Mouse (Mus musculus) myocyte (in vitro differentiated cells): ENCODE measurements around the gene Dnaaf2.

Experiments
- MAX ChIP-seq: IDR thresholded peaks from one replicate; pipeline ENCODE4 v1.6.1; 2011; ENCODE audit warnings: low read depth, mild to moderate bottlenecking, control low read depth
- USF1 ChIP-seq: IDR thresholded peaks from one replicate; pipeline ENCODE4 v1.6.1; 2011; ENCODE audit warnings: low read depth, mild to moderate bottlenecking, control low read depth, moderate library complexity

DNA sequence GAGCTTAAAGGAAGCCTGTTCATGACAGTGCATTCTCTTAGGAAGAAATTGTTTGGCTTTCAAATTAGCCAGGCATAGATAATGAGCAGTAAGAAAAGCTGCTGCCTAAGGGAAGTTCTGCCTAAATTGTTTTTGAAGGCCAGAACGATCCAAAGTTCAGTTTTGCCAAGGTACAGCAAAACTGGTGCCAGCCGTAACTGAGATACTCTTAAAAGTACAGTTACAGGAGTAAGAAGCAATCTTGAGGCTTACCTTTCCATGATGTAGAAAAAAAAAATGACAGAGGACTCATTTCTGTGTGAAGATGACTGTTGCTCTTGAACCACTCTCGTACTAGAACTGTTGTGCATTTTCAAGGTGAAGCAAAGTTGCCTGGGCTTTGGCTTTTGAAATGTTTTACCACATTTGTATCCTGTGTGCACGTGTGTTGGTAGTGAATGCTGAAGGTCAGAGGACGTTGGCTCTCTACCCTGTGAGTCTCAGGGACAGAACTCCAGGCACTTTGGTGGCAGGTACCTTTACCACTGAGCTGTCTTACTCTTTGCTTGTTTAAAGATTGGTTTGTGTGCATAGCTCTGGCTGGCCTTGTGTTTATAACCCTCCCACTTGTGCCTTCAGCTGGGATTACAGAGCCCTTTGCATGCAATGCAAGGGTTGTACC is 11.3 kb downstream of the Dnaaf2 start:
- TF ChIP-seq MAX = no peak
- no peak for TF ChIP-seq USF1
